ENCODE assay signal across 8 mouse cellular contexts in the genomic region with DNA sequence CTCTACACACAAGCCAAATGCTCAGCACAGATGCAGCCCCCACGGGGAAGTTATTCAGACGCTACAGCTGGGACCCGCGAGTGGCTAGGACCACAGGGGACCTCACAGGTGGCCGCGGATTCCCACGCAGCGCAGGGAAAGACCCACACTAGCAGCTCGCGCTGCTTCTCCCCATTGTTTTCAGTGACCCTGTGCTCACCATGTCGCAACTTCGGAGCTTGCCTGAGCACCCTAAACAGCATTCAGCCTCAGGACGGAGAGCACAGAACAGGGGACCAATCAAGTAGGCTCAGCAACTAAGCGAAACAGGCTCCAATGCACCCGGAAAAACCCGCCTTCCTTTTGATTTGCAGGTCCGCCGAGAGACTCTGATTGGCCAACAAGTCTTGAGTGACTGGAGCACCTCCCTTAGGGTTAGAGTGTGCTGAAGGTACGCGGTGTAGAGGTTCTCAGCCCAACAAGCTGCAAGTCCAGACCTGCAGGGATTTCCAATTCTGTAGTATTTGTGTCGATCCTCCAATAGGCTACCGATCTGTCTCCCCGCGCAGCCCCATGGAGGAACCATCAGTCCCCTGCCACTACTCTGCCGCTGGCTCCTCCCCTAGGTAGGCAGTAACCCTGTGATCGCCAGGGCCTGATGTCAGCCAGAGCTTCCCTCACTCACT. TPM values are rescaled to one million over a fixed set of nuclear protein-coding genes. Genes with fewer than 3 reads are reported as not detected.
DNase-seq lines count a peak whose midpoint lies in the region; ATAC-seq and TF ChIP-seq lines count a peak whose summit lies in the region.
"Not testable (repeated sequence)": the region's sequence is repeated elsewhere in the genome, so short reads cannot be mapped to it uniquely, and the experiment has no call there.

A gene (minus strand): TSS at position 505 of the 665 bp plus-strand sequence.

- under 1% methylated on average over 26 of the region's 26 CpGs for WGBS in forebrain, embryonic 13.5 days
- under 1% methylated on average over 26 of the region's 26 CpGs for WGBS in large intestine, adult 2 months
- WGBS in liver, postnatal 0 days (ENCODE audit: insufficient replicate concordance) = under 1% methylated on average over 24 of the region's 26 CpGs
- under 1% methylated on average over 24 of the region's 26 CpGs for WGBS in neural tube, embryonic 14.5 days

- peak; percentile 83 for DNase-seq in c-Kit-positive CD71-positive TER-119-positive erythroid progenitor cells, embryonic 14.5 days (ENCODE audit: low spot score)
- DNase-seq in heart, postnatal 10 days = peak; percentile 68 to 75
- DNase-seq in large intestine, adult 2 months (ENCODE audit: low read depth, low spot score) = peak; percentile 73
- peak; percentile 80 for DNase-seq in liver, postnatal 0 days
- DNase-seq in testis, postnatal 10 days (ENCODE audit: low spot score) = peak; percentile 64

- not testable (repeated sequence) for H3K9me3 ChIP-seq in E14TG2a.4 (ENCODE audit: low read length); forebrain, embryonic 13.5 days (replicated peaks); liver, postnatal 0 days (ENCODE audit: low read length); neural tube, embryonic 14.5 days (ENCODE audit: control insufficient read depth, low read length)

- peak within 1 kb of the TSS; percentile 85 for H3K4me3 ChIP-seq in E14TG2a.4 (replicated peaks; ENCODE audit: low read length)
- H3K4me3 ChIP-seq in forebrain, embryonic 13.5 days = peak within 1 kb of the TSS; percentile 63
- peak within 1 kb of the TSS; percentile 57 for H3K4me3 ChIP-seq in liver, postnatal 0 days (ENCODE audit: low read depth, low read length)
- H3K4me3 ChIP-seq in neural tube, embryonic 14.5 days (ENCODE audit: low read depth, low read length) = peak within 1 kb of the TSS; percentile 54

- not testable (repeated sequence) for TF ChIP-seq CTCF in E14TG2a.4 (conservative IDR thresholded peaks at IDR 0.05; ENCODE audit: low read length); liver, postnatal 0 days (IDR thresholded peaks at IDR 0.05; ENCODE audit: low read depth)

- H3K27ac ChIP-seq in forebrain, embryonic 13.5 days = peak within 1 kb of the TSS; percentile 48
- H3K27ac ChIP-seq in liver, postnatal 0 days (ENCODE audit: low read depth) = peak within 1 kb of the TSS; percentile 86
- H3K27ac ChIP-seq in neural tube, embryonic 14.5 days (ENCODE audit: low read depth, low read length) = peak within 1 kb of the TSS; percentile 55; the same call in 1 of the 2 replicates

- intact Hi-C loops in heart, postnatal 10 days (cut with DNase I) = not testable (repeated sequence)

- peak within 1 kb of the TSS; percentile 72 for H3K9ac ChIP-seq in forebrain, embryonic 13.5 days
- H3K9ac ChIP-seq in liver, postnatal 0 days (replicated peaks) = peak within 1 kb of the TSS; percentile 72
- H3K9ac ChIP-seq in neural tube, embryonic 14.5 days (replicated peaks; ENCODE audit: low read depth, low read length) = peak within 1 kb of the TSS; percentile 50

- H3K27me3 ChIP-seq in E14TG2a.4 (ENCODE audit: insufficient read depth, low read length); forebrain, embryonic 13.5 days; liver, postnatal 0 days (ENCODE audit: insufficient read depth, low read length); neural tube, embryonic 14.5 days (ENCODE audit: control insufficient read depth, insufficient read depth, low read length): not testable (repeated sequence)

- not testable (repeated sequence) for TF ChIP-seq EP300 in liver, postnatal 0 days (IDR thresholded peaks at IDR 0.05; ENCODE audit: low read depth)

- not testable (repeated sequence) for H3K36me3 ChIP-seq in E14TG2a.4 (ENCODE audit: insufficient read depth, low read length); forebrain, embryonic 13.5 days (ENCODE audit: poor library complexity, severe bottlenecking); liver, postnatal 0 days (replicated peaks; ENCODE audit: insufficient read depth, low read length); neural tube, embryonic 14.5 days (ENCODE audit: control insufficient read depth, insufficient read depth, low read length)

- H3K4me1 ChIP-seq in E14TG2a.4 (replicated peaks; ENCODE audit: low read depth, low read length) = peaks cover 22% of the 10 kb centered on the region
- not testable (repeated sequence) for H3K4me1 ChIP-seq in forebrain, embryonic 13.5 days; liver, postnatal 0 days (ENCODE audit: insufficient read depth); neural tube, embryonic 14.5 days (ENCODE audit: control insufficient read depth, insufficient read depth, low read length)

- H3K4me2 ChIP-seq in forebrain, embryonic 13.5 days = peak within 1 kb of the TSS; percentile 66
- H3K4me2 ChIP-seq in liver, postnatal 0 days (ENCODE audit: low read depth, low read length) = peak within 1 kb of the TSS; percentile 78
- H3K4me2 ChIP-seq in neural tube, embryonic 14.5 days (ENCODE audit: low read depth, low read length) = peak within 1 kb of the TSS; percentile 68

- peak; percentile 99 for ATAC-seq in forebrain, embryonic 13.5 days
- ATAC-seq in liver, postnatal 0 days = peak; percentile 97
- ATAC-seq in neural tube, embryonic 14.5 days (ENCODE audit: low read depth) = peak; percentile 99

RNA-seq across cellular contexts. Expression of the gene that starts here (rescaled TPM):
- polyA plus RNA-seq in forebrain, embryonic 13.5 days (2015; fragmentation: Nextera tagmentation; extraction: Ambion mirVana) = 1.9 and 2.0 TPM in 2 replicates
- under 1 TPM; 0.29 to 0.40 TPM for total RNA-seq in heart, postnatal 10 days (2021)
- 0.16 and 0.18 TPM in 2 replicates for polyA plus RNA-seq in large intestine, adult 2 months (2012; rRNA removed)
- polyA plus RNA-seq in liver, postnatal 0 days (2015; fragmentation: Nextera tagmentation; extraction: Ambion mirVana) = 0.36 and 0.37 TPM in 2 replicates
- 1.7 and 2.3 TPM in 2 replicates for polyA plus RNA-seq in neural tube, embryonic 14.5 days (2014; fragmentation: Nextera tagmentation; extraction: Ambion mirVana)

Comparison
In these comparisons a context has a peak if more than half of its experiments do, and no peak if none do; other contexts are left out.
1. Peak in every context shown above with its lines: DNase-seq, ATAC-seq, H3K4me3 ChIP-seq and H3K27ac ChIP-seq.
2. Peak in DNase-seq in heart, postnatal 10 days; RNA of the gene not detected or under 1 TPM.
3. Peak in DNase-seq in large intestine, adult 2 months; RNA of the gene not detected or under 1 TPM.
4. Peak in DNase-seq, ATAC-seq, H3K4me3 ChIP-seq, H3K27ac ChIP-seq, H3K9ac ChIP-seq and H3K4me2 ChIP-seq in liver, postnatal 0 days; RNA of the gene not detected or under 1 TPM.